Mouse (Mus musculus) heart, embryonic 14.5 days (tissue): ENCODE data around the gene Maea. TPM values are rescaled to one million over a fixed set of nuclear protein-coding genes. Genes with fewer than 3 reads are reported as not detected.
"Not testable (repeated sequence)": the region's sequence is repeated elsewhere in the genome, so short reads cannot be mapped to it uniquely, and the experiment has no call there.

Experiments used
- ATAC-seq: fragments of 200-750 bp; cut with Nextera tagmentation; 2 replicates; pipeline ENCODE4 v1.8.0; 2017; ENCODE audit warnings: low read depth, moderate TSS enrichment; ENCODE audit not compliant: insufficient number of reproducible peaks, insufficient read depth, low FRiP score
- H3K27ac ChIP-seq, 2 experiments: fragments of 200-500 bp in 1 of 2; fragments of 300-500 bp in 1 of 2; sonication (generic) in 1 of 2; replicated peaks in 1 of 2; 2 replicates each; pipeline ENCODE4 v1.5.1; 2012 to 2014; ENCODE audit warnings: low read depth in 2 of 2, low read length in 2 of 2, control low read depth in 1 of 2, mild to moderate bottlenecking in 1 of 2, mixed read lengths in 1 of 2; ENCODE audit not compliant: control insufficient read depth in 1 of 2, insufficient read depth in 1 of 2
- H3K27me3 ChIP-seq: fragments of 300-500 bp; sonication (generic); 2 replicates; pipeline ENCODE4 v1.6.1; 2014; ENCODE audit warnings: mild to moderate bottlenecking, low read length, control low read depth; ENCODE audit not compliant: control insufficient read depth, insufficient read depth
- H3K36me3 ChIP-seq: fragments of 300-500 bp; sonication (generic); 2 replicates; pipeline ENCODE4 v1.6.1; 2014; ENCODE audit warnings: mild to moderate bottlenecking, control low read depth, low read length, mixed read lengths; ENCODE audit not compliant: control insufficient read depth, insufficient read depth
- H3K4me1 ChIP-seq, 2 experiments: fragments of 200-500 bp in 1 of 2; fragments of 300-500 bp in 1 of 2; sonication (generic) in 1 of 2; 2 replicates each; pipeline ENCODE4 v1.6.1; 2012 to 2014; ENCODE audit warnings: low read length in 2 of 2, control low read depth in 1 of 2, mixed read lengths in 1 of 2; ENCODE audit not compliant: control insufficient read depth in 2 of 2, insufficient read depth in 2 of 2
- H3K4me2 ChIP-seq: fragments of 300-500 bp; sonication (generic); 2 replicates; pipeline ENCODE4 v1.6.1; 2014; ENCODE audit warnings: mild to moderate bottlenecking, low read length
- H3K4me3 ChIP-seq, 2 experiments: fragments of 200-500 bp in 1 of 2; fragments of 300-500 bp in 1 of 2; sonication (generic) in 1 of 2; 2 replicates each; pipeline ENCODE4 v1.5.1; 2012 to 2014; ENCODE audit warnings: low read length in 2 of 2, mild to moderate bottlenecking in 2 of 2, control low read depth in 1 of 2, low read depth in 1 of 2, moderate library complexity in 1 of 2; ENCODE audit not compliant: control insufficient read depth in 1 of 2, insufficient read depth in 1 of 2
- H3K9ac ChIP-seq: fragments of 300-500 bp; sonication (generic); 2 replicates; pipeline ENCODE4 v1.6.1; 2014; ENCODE audit warnings: mild to moderate bottlenecking, low read length
- H3K9me3 ChIP-seq: fragments of 300-500 bp; sonication (generic); 2 replicates; pipeline ENCODE4 v1.6.1; 2016; ENCODE audit warnings: low read length, control low read depth; ENCODE audit not compliant: control insufficient read depth
- WGBS: fragments of 180-500 bp; shearing (Covaris S2); extraction: QIAGEN DNeasy Blood & Tissue Kit; methylation state at CpG from one replicate; pipeline ENCODE4 v1.1.7; 2014; 5-methylcytosine and 5-hydroxymethylcytosine counted together
- polyA plus RNA-seq: library from polyadenylated mRNA; unstranded; fragments of >200 nt; fragmentation: Nextera tagmentation; extraction: Ambion mirVana; gene quantifications from 2 replicates; pipeline ENCODE4 v1.2.1, GENCODE M21; 2014

Gene Maea
- polyA plus RNA-seq, 1 experiment from 2014 or later: 133 TPM

DNA sequence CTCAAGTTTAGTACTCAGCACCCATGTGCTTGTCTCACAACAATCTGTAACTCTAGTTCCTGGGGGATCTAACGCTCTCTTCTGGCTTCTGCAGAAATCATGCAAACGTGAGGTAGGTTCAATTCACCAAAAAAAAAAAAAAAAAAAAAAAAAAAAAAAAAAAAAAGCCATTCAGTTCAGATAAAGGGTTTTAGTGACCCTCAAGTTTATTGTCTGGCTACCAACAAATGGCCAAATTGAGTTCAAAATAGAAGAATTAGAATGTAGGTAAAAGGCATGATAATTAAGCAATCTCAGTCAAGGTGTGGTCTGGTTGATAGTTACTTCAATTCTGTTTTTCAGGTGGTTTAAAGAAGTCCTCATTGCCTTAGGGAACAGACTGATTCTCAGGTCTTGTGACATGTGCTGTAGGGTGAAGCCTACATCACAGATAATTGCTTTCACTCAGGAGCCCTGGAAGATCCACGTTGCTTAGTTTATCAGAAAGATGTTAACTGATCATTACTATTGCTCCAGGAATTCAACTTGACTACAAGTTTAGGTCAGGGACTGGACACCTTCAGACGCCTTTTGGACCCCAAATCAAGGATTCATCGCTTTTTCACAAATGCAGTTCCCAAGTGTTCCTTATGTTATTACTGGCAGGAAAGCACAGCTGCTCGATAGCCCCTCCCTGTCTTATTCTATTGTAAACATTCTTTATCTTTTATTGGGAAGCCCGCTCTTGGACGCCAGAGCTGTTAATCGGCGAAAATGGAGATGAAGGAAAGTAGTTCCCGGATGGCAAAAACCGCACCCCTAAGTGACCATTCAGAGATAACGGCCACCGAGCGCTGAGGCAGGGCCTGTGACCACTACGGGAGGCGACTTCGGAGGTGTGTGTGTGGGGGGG, 682 bp upstream of the Maea start:
- Histone ChIP-seq H3K36me3 (0 out of 2 replicates have a peak, but pooled peaks cover 12% of the 10 kb centered on the region), H3K9me3 (no peaks in the 10 kb centered on the region), H3K9ac (peak overlapping the region; percentile 99), H3K27me3 (no peaks in the 10 kb centered on the region), H3K4me1 (peaks cover 4 to 24% of the 10 kb centered on the region in 2 experiments; a peak in 3 of 4 replicates), H3K4me3 (peak overlapping the region; percentile 58 to 99), H3K4me2 (peak overlapping the region; percentile 75), H3K27ac (peak overlapping the region; percentile 84 to 92)
- 23% methylated on average over 18 of the region's 18 CpGs for WGBS
- ATAC-seq: no peak

GRCm38 (mm10) chr5:33335977-33336360, 660 bp downstream of the Maea start:
- 0 out of 2 replicates have a peak, but pooled peaks cover 13% of the 10 kb centered on the region for H3K36me3 ChIP-seq
- peaks cover 4 to 24% of the 10 kb centered on the region in 2 experiments; a peak in 3 of 4 replicates for H3K4me1 ChIP-seq
- H3K27ac ChIP-seq: peak overlapping the region; percentile 90 to 92
- peak; percentile 9; the same call in 1 of the 2 replicates for ATAC-seq
- H3K27me3 ChIP-seq: no peaks in the 10 kb centered on the region
- peak overlapping the region; percentile 99 for H3K9ac ChIP-seq
- H3K4me2 ChIP-seq: peak overlapping the region; percentile 73
- no peaks in the 10 kb centered on the region for H3K9me3 ChIP-seq
- peak overlapping the region; percentile 98 to 99 for H3K4me3 ChIP-seq
- 0% methylated on average over 30 of the region's 31 CpGs for WGBS

DNA sequence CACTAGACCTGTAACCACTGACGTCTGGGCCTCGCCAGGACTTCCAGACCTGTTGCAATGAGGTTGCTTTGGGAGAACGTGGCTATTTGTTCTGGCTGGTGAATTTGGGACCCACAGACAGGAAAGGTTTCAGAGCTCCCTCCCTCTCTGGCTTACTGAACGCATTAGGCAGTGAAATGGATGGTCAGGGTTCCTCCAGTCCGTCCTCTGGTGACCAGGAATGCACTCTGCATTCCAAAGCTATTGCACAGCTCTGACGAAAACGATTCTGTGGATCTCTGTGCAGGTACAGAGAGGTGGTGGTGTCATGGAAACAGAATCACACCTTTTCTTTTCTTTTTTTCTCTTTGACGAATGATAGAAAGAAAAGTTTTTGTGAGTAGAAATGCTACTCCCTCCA, 1.9 kb downstream of the Maea start:
- Histone ChIP-seq H3K4me3 (peak overlapping the region in 1 of 2 experiments; percentile 99; a peak in 1 of 4 replicates), H3K4me2 (peak overlapping the region; percentile 73), H3K9ac (peak overlapping the region; percentile 99), H3K9me3 (no peaks in the 10 kb centered on the region), H3K27ac (peak overlapping the region in 1 of 2 experiments; percentile 92; a peak in 1 of 4 replicates), H3K27me3 (no peaks in the 10 kb centered on the region), H3K36me3 (0 out of 2 replicates have a peak, but pooled peaks cover 13% of the 10 kb centered on the region), H3K4me1 (peaks cover 4 to 24% of the 10 kb centered on the region in 2 experiments; a peak in 3 of 4 replicates)
- no peak for ATAC-seq
- WGBS: 43% methylated on average over 8 of the region's 8 CpGs

- 79% methylated on average over 6 of the region's 6 CpGs for WGBS
- ATAC-seq: no peak
- Histone ChIP-seq H3K9ac (no peak overlapping the region), H3K9me3 (no peaks in the 10 kb centered on the region), H3K36me3 (peaks cover 25% of the 10 kb centered on the region), H3K4me1 (peaks cover 4 to 51% of the 10 kb centered on the region in 2 experiments), H3K27me3 (no peaks in the 10 kb centered on the region), H3K4me3 (no peak overlapping the region), H3K27ac (no peak overlapping the region), H3K4me2 (no peak overlapping the region)
These were observed 5.9 kb downstream of the Maea start for GRCm38 (mm10) chr5:33341165-33341564.

GRCm38 (mm10) chr5:33342248-33342647, 6.9 kb downstream of the Maea start:
- not testable (repeated sequence) for H3K4me3 ChIP-seq, H3K4me2 ChIP-seq, H3K27ac ChIP-seq, H3K9me3 ChIP-seq, H3K9ac ChIP-seq, H3K27me3 ChIP-seq, ATAC-seq
- Histone ChIP-seq H3K36me3 (peaks cover 26% of the 10 kb centered on the region), H3K4me1 (peaks cover 0 to 43% of the 10 kb centered on the region in 2 experiments; a peak in 3 of 4 replicates)
- WGBS: 67% methylated on average over 3 of the region's 3 CpGs

GRCm38 (mm10) chr5:33342821-33343220, 7.5 kb downstream of the Maea start:
- Histone ChIP-seq H3K36me3 (peaks cover 26% of the 10 kb centered on the region), H3K9ac (no peak overlapping the region), H3K9me3 (no peaks in the 10 kb centered on the region), H3K4me3 (no peak overlapping the region), H3K4me2 (no peak overlapping the region), H3K27me3 (no peaks in the 10 kb centered on the region), H3K27ac (peak overlapping the region in 1 of 2 experiments; percentile 31; a peak in 1 of 4 replicates), H3K4me1 (peaks cover 3 to 43% of the 10 kb centered on the region in 2 experiments)
- ATAC-seq: no peak

DNA sequence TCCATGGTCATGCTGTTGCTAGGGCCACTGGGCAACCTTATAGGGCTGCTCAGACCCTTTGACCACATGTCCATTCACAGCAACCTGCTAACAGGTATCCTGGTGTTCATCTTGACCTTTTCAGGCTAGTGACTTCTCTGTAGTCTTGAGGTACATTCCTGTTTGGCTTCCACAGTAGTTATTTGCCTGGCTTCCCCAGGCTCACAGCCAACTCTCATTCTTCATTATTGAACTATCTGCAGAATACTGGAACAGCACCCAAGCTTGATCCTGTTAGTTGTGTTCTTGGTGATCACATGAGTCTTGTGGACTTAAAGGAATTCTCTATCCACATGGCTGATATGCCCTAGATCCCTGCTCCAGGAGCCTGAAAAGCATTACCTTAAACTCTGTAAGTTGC, 8.3 kb downstream of the Maea start:
- H3K9ac ChIP-seq: no peak overlapping the region
- H3K27ac ChIP-seq: peak overlapping the region in 1 of 2 experiments; percentile 31; a peak in 1 of 4 replicates
- H3K4me3 ChIP-seq: no peak overlapping the region
- peaks cover 24% of the 10 kb centered on the region for H3K36me3 ChIP-seq
- no peak overlapping the region for H3K4me2 ChIP-seq
- no peaks in the 10 kb centered on the region for H3K27me3 ChIP-seq
- ATAC-seq: no peak
- H3K4me1 ChIP-seq: peaks cover 4 to 45% of the 10 kb centered on the region in 2 experiments
- H3K9me3 ChIP-seq: no peaks in the 10 kb centered on the region
